Mouse (Mus musculus) heart, postnatal 14 days (tissue): ENCODE data around the gene Ttc29. TPM values are rescaled to one million over a fixed set of nuclear protein-coding genes. Genes with fewer than 3 reads are reported as not detected.

ENCODE experiments used
- DNase-seq, 2 experiments: peaks; one replicate each; pipeline ENCODE4 v3.0.0; 2021 to 2022
- intact Hi-C: fragments of 180-260 bp; cut with DNase I; formaldehyde crosslinking; loops from one replicate; pipeline ENCODE4 v1.15.1; 2025
- total RNA-seq, 2 experiments: library from RNA; stranded (reverse); gene quantifications; 2 replicates each; pipeline ENCODE4 v1.2.3; 2021

Ttc29 gene
- total RNA-seq, 2 experiments from 2014 or later, result not detected

- DNase-seq, result no peak
- intact Hi-C loops, result no loop called here
Observed at GRCm38 (mm10) chr8:78390756-78391155, 177.7 kb downstream of the Ttc29 start.

- intact Hi-C loops, result no loop called here
- DNase-seq, result no peak
Observed at GRCm38 (mm10) chr8:78419272-78419671, 206.2 kb downstream of the Ttc29 start.

- peak; percentile 15 to 28 for DNase-seq
- intact Hi-C loops, result no loop called here
Observed at GRCm38 (mm10) chr8:78420101-78420503, 207.0 kb downstream of the Ttc29 start.

GRCm38 (mm10) chr8:78423937-78424336 is 210.8 kb downstream of the Ttc29 start:
- DNase-seq, result no peak
- intact Hi-C loops, result no loop called here

DNA sequence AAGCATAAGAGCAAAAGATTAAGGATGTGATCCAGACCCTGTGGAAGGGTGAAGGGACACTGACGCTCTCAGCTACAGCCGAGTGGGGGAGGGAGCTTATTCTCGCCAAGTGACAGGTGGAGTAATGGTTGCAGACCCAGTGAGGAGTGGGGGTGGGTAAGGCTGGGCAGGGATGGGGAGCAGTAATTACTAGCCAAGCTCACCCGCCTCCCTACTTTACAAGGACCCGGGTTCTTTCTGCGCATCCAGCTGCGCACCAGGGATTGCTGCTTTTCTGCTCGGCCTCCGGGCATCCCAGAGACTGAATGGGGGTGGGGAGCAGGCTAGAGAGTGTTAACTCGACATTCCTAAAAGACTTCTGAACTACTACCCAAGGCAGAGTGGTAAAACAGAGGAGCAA is 213.4 kb downstream of the Ttc29 start:
- intact Hi-C loops, result no loop called here
- no peak for DNase-seq

GRCm38 (mm10) chr8:78426875-78427768 is 214.0 kb downstream of the Ttc29 start:
- intact Hi-C loops, result no loop called here
- DNase-seq, result no peak

DNA sequence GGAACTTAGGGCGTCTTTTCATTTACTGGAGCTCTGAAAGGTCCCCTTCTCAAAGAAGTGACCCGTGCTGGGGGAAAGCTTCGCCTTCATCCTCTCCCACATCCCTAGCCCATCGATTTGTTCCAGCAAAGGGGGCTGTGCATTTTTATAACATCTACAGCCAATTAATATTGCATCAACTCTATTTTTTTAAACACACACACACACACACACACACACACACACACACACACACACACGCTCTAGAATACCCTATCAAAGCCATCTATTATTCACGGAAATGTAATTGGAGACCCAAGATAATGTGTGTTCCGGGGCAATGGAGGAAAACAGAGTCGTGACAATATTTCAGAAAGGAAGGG is 214.7 kb downstream of the Ttc29 start:
- DNase-seq, result no peak
- intact Hi-C loops, result no loop called here

DNA sequence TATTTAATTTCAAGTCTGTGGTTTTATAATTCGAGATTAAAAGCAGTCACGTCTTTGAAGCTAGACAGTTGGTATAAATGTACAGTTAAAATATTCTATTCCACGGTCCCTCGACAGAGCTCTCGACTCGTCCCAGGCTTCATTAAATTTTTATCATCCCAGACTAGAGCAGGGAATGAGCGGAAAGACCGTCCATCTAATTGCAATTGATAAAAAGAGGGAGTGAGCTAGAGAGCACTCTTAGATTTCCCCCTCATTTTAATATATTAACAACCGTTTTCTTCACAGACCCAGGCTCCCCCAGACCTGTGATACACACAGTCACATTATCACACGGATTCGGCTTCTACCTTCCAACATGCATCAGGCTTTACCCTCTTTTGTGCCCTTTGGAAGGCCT is 215.1 kb downstream of the Ttc29 start:
- intact Hi-C loops, result no loop called here

GRCm38 (mm10) chr8:78431356-78431755 is 218.3 kb downstream of the Ttc29 start:
- intact Hi-C loops, result no loop called here
- DNase-seq, result peak; percentile 49 to 76

More for the DNA sequence above, 215.1 kb downstream of the Ttc29 start:
- DNase-seq, result no peak

GRCm38 (mm10) chr8:78432451-78432850 is 219.4 kb downstream of the Ttc29 start:
- DNase-seq, result no peak
- intact Hi-C loops, result no loop called here

DNA sequence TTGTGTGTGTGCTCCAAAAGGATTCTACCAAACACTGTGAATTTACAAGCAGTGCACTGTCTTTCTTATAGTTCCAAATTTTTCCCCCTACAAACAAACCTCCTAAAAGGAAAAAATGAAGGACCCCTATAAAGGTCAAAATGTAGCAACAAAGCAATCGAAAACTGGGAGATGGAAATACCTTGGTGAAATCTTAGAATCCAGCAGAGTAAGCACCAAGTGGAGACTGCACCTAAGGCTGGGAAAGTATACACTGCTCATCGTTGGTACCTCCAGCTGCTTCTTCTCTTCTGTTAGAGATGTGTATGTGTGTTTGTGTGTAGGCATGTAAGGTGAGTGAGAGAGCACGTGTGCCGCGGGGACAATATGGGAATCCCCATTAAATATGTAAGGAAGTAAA is 220.2 kb downstream of the Ttc29 start:
- no peak for DNase-seq
- intact Hi-C loops, result no loop called here

DNA sequence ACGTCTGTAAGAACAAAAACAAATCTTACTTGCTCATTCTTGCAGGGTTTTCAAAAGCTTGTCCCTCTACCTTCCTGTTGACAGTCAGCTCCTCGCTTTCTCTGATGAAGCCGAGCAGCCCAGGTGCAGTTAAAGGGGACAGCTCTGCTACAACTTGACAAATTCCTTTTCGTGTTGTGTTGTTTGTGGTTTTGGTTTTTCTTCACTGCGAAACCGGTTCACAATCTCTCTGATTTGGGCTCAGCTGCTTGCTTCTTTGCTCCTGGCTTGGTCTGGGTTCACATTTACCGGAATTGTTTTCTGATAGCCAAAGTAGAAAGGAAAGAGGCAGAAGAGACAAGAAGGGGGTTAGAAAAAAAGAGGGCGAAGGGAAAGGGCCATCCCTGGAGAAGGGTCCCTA is 221.2 kb downstream of the Ttc29 start:
- intact Hi-C loops, result no loop called here
- no peak for DNase-seq

GRCm38 (mm10) chr8:78434823-78435623 is 221.9 kb downstream of the Ttc29 start:
- intact Hi-C loops, result no loop called here
- DNase-seq, result no peak

DNA sequence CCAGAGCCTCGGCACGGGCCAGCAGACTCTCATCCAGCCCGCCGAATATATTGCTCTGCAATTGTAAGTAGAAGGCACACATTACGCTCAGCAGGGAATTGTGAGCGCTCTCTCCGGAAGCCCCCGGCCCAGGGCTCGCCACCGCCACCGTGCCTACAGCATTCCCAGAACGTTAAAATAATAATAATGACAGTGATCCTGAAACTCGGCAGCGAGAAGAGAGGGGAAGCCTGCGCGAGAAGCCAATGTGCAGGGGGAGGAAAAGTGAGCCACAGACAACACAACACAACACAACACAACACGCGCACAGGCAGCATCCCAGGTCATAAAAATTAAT is 222.5 kb downstream of the Ttc29 start:
- DNase-seq, result no peak
- intact Hi-C loops, result no loop called here

GRCm38 (mm10) chr8:78436071-78436651 is 223.1 kb downstream of the Ttc29 start, which contains the start of gene Pou4f2:
Gene Pou4f2 (minus strand): TSS chr8:78436645.
- intact Hi-C loops, result no loop called here
- peak; percentile 3 to 5 for DNase-seq

DNA sequence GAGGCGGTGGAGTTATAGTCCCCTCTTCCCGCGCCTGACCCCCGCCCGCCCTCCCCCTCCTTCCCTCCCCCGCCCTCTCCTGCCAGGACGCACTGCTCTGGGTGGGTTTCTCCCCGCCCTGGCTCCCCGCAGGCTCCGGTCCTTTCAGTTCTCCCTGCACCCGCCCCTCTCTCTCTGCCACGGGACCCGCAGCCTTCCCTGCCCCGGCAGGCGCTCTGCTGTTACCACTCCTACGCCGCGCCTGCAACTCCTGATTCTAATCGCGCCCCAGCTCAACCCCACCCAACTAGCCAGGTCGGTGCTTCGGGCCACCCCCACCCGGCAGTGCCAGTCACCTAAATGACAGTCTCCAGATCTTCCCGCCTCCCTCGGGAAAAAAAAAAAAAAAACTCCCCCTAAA is 223.6 kb downstream of the Ttc29 start:
- DNase-seq, result no peak
- intact Hi-C loops, result no loop called here

- intact Hi-C loops, result no loop called here
- no peak for DNase-seq
Observed at GRCm38 (mm10) chr8:78437140-78438045, 224.3 kb downstream of the Ttc29 start.

- peak; percentile 51 to 67 for DNase-seq
- intact Hi-C loops, result no loop called here
Observed at GRCm38 (mm10) chr8:78438121-78438520, 225.0 kb downstream of the Ttc29 start.

GRCm38 (mm10) chr8:78442781-78443180 is 229.7 kb downstream of the Ttc29 start:
- no peak for DNase-seq
- intact Hi-C loops, result no loop called here
